Mouse (Mus musculus) forebrain, embryonic 16.5 days (tissue): Measurements from ENCODE around the gene Edil3. TPM values are rescaled to one million over a fixed set of nuclear protein-coding genes. Genes with fewer than 3 reads are reported as not detected.
"Not testable (repeated sequence)": the region's sequence is repeated elsewhere in the genome, so short reads cannot be mapped to it uniquely, and the experiment has no call there.

ENCODE experiments used
- ATAC-seq: fragments of 200-750 bp; cut with Nextera tagmentation; 2 replicates; pipeline ENCODE4 v1.8.0; 2017; ENCODE audit warnings: mild to moderate bottlenecking, moderate library complexity
- H3K27ac ChIP-seq: fragments of 300-500 bp; sonication (generic); 2 replicates; pipeline ENCODE4 v1.5.1; 2014; ENCODE audit warnings: low read length, control low read depth
- H3K27me3 ChIP-seq: fragments of 300-500 bp; sonication (generic); replicated peaks from 2 replicates; pipeline ENCODE4 v1.6.1; 2014; ENCODE audit warnings: low read length; ENCODE audit not compliant: control insufficient read depth, insufficient read depth
- H3K36me3 ChIP-seq: fragments of 300-500 bp; sonication (generic); 2 replicates; pipeline ENCODE4 v1.6.1; 2014; ENCODE audit not compliant: control insufficient read depth, insufficient read depth
- H3K4me1 ChIP-seq: fragments of 300-500 bp; sonication (generic); replicated peaks from 2 replicates; pipeline ENCODE4 v1.6.1; 2014; ENCODE audit warnings: low read length; ENCODE audit not compliant: control insufficient read depth, insufficient read depth
- H3K4me2 ChIP-seq: fragments of 300-500 bp; sonication (generic); 2 replicates; pipeline ENCODE4 v1.6.1; 2014; ENCODE audit warnings: mild to moderate bottlenecking, low read length, control low read depth
- H3K4me3 ChIP-seq: fragments of 300-500 bp; sonication (generic); replicated peaks from 2 replicates; pipeline ENCODE4 v1.5.1; 2014; ENCODE audit warnings: mild to moderate bottlenecking, low read length, control low read depth
- H3K9ac ChIP-seq: fragments of 300-500 bp; sonication (generic); replicated peaks from 2 replicates; pipeline ENCODE4 v1.6.1; 2014; ENCODE audit warnings: low read depth, low read length, control low read depth
- H3K9me3 ChIP-seq: fragments of 300-500 bp; sonication (generic); 2 replicates; pipeline ENCODE4 v1.6.1; 2016; ENCODE audit warnings: low read length; ENCODE audit not compliant: control insufficient read depth
- WGBS: fragments of 180-500 bp; shearing (Covaris S2); extraction: QIAGEN DNeasy Blood & Tissue Kit; methylation state at CpG from one replicate; pipeline ENCODE4 v1.1.7; 2014; 5-methylcytosine and 5-hydroxymethylcytosine counted together
- polyA plus RNA-seq: library from polyadenylated mRNA; unstranded; fragments of >200 nt; fragmentation: Nextera tagmentation; extraction: Ambion mirVana; gene quantifications from 2 replicates; pipeline ENCODE4 v1.2.1, GENCODE M21; 2015

Gene Edil3
- polyA plus RNA-seq, 1 experiment from 2014 or later: 59.3 TPM

DNA sequence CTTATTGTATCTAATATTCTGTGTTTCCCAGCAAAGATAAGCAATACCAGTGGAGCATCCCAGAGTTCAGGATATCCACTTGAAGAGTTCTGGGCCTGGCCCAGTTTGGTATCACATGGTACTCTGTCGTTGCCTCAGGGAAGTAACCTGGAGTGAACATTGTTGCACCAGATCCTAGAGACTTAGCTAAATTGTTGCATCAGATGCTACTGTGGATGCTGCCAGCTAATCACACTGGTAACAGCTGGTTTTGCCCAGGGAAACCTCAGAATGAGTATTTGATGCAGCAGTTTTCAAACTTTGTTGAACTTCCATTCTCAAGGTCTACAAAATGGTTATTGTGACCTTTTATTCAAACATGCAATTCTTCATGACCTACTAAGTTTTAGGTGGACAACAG is 220.2 kb downstream of the Edil3 start:
- H3K27me3 ChIP-seq: no peaks in the 10 kb centered on the region
- 91% methylated on average over 1 of the region's 1 CpGs for WGBS
- H3K36me3 ChIP-seq: no peaks in the 10 kb centered on the region

DNA sequence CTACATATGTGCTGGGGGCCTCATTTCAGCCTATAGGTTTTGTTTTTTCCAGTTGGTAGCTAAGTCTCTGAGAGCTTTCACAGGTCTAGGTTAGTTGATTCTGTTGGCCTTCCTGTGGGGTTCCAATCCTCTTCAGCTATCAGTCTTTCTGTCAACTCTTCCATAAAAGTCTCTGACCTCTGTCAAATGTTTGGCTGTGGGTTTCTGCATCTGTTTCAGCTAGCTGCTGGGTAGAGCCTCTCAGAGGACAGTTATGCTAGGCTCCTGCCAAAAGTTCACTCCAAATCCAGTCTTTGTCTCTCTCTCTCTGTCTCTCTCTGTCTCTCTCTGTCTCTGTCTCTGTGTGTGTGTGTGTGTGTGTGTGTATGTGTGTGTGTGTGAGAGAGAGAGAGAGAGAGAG is 248.9 kb downstream of the Edil3 start:
- H3K36me3 ChIP-seq, H3K4me3 ChIP-seq, H3K9me3 ChIP-seq, ATAC-seq, H3K4me1 ChIP-seq, H3K27ac ChIP-seq, H3K4me2 ChIP-seq, H3K27me3 ChIP-seq, H3K9ac ChIP-seq: not testable (repeated sequence)

More for the DNA sequence above, 220.2 kb downstream of the Edil3 start:
- H3K9ac ChIP-seq: no peak overlapping the region
- no peak overlapping the region for H3K27ac ChIP-seq
- no peaks in the 10 kb centered on the region for H3K4me1 ChIP-seq
- no peak overlapping the region for H3K4me3 ChIP-seq
- no peak overlapping the region for H3K4me2 ChIP-seq
- ATAC-seq: no peak
- H3K9me3 ChIP-seq: no peaks in the 10 kb centered on the region

DNA sequence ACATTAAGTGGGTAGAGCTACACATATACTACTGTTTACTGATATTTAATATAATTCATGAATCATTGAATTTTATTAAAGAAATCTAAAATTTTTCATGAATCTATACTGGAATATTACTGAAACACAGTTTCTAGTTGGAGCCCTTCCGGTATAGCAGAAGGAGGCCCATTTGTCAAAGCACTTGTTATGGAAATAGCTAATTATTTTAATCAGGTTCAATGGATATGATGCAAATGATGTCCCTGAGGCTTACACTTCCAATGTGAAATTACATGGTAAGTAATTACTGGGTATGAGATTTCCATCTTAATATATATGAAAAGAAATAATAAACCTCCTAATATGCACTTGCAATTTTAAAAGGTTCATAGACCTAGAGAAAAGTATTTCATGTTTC is 254.9 kb downstream of the Edil3 start:
- Histone ChIP-seq H3K9ac (no peak overlapping the region), H3K4me2 (no peak overlapping the region), H3K4me1 (no peaks in the 10 kb centered on the region), H3K27ac (no peak overlapping the region), H3K9me3 (no peaks in the 10 kb centered on the region), H3K27me3 (no peaks in the 10 kb centered on the region), H3K36me3 (no peaks in the 10 kb centered on the region), H3K4me3 (no peak overlapping the region)
- 29% methylated on average over 1 of the region's 1 CpGs for WGBS
- ATAC-seq: peak; percentile 76; the same call in 1 of the 2 replicates

DNA sequence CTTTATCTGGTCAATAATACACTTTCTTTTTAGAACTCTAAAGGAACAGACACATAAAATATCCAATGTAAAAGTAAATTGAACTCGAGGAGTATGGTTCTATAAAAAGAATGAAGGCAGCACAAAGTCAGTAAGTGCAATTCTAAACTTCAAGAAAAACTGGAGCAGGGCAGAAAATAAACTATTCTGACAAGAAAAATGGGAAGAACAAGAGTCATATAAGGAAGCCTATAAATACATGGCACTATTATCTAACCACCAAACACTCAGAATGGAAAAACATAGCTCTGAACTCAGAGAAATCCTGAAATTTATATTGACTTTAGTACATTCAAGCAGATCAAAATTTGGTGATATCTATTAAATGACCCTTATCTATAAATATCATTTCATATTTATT is 284.6 kb downstream of the Edil3 start:
- H3K4me2 ChIP-seq: no peak overlapping the region
- 80% methylated on average over 1 of the region's 1 CpGs for WGBS
- no peak overlapping the region for H3K27ac ChIP-seq
- no peak for ATAC-seq
- no peak overlapping the region for H3K9ac ChIP-seq
- no peaks in the 10 kb centered on the region for H3K4me1 ChIP-seq
- no peaks in the 10 kb centered on the region for H3K36me3 ChIP-seq
- H3K9me3 ChIP-seq: no peaks in the 10 kb centered on the region
- no peaks in the 10 kb centered on the region for H3K27me3 ChIP-seq
- no peak overlapping the region for H3K4me3 ChIP-seq

DNA sequence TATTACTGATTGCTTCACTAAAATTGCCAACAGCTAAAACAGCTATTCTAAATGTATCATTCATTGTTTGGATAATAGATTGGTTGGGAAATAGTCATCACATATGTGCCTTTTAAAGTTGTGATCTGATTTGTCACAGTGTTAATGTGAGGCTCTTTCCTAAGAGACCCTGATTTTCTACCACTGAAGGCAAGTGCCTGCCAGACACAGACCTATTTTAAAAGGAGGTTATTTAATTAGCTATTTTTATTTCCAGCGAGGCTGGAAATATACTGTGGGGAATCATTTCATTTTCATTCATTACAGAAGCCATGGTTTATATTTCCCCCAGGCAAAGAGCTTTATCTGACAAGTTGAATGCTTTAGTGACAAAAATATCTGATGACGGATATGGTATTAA is 296.3 kb downstream of the Edil3 start:
- Histone ChIP-seq H3K36me3 (no peaks in the 10 kb centered on the region), H3K4me1 (no peaks in the 10 kb centered on the region), H3K9ac (no peak overlapping the region), H3K9me3 (no peaks in the 10 kb centered on the region), H3K27ac (no peak overlapping the region), H3K4me2 (no peak overlapping the region), H3K4me3 (no peak overlapping the region), H3K27me3 (no peaks in the 10 kb centered on the region)
- WGBS: 49% methylated on average over 2 of the region's 2 CpGs
- ATAC-seq: peak; percentile 40; the same call in 1 of the 2 replicates

DNA sequence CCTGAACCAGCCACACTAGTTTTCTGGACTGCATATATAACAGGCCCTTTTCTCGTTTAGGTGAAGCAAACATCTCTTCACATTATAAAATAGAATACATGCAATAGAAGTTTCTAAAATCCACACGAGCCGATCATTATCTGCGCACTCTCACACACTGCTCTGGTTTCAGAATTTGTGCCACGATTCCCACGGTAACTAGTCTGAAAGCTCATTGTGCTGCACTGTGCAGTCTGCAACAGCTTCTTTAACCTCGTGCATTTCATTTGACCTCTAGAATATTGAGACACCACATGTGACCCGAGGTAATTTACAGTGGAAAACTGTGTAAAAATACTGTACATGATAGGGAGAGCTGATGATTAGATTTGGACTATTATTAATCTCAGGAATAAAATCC is 298.5 kb downstream of the Edil3 start:
- Histone ChIP-seq H3K27me3 (no peaks in the 10 kb centered on the region), H3K9ac (no peak overlapping the region), H3K4me1 (no peaks in the 10 kb centered on the region), H3K9me3 (no peaks in the 10 kb centered on the region), H3K36me3 (no peaks in the 10 kb centered on the region), H3K4me3 (no peak overlapping the region), H3K4me2 (no peak overlapping the region), H3K27ac (no peak overlapping the region)
- peak; percentile 47; the same call in 1 of the 2 replicates for ATAC-seq
- 50% methylated on average over 8 of the region's 8 CpGs for WGBS

DNA sequence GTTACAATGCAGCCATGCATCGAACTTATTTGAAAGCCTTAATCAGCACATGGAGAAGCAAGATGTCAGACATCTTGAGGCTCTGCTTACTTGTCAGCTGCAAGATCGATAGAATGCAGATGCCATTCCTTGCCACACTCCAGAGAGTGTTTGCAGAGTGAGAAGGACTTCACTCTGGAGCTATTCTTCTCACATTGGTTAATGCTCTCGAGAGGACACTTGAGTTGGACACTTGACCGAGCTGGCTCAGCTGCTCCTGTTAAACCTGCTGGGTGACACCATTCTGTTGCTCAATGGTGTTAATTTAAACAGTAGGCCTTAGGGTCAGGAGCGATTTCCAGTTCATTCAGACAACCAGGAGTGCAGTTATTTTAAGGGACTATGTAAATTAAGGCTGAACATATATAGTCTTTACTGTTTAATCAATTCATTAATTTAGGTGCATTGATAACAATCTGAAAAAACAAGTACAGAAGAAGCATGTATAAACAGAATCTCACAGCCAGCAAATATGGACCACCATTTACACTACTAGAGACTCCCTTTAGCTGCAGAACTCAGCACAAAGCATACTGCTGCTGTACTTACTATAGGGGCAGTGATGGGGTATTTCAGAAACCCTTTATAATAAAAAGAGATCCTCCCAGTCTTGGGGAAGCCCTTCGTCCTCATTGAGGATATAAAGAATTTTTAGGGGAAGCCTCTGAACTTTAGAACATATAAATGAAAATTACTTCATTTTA is 301.4 kb downstream of the Edil3 start:
- 49% methylated on average over 6 of the region's 6 CpGs for WGBS
- Histone ChIP-seq H3K27me3 (no peaks in the 10 kb centered on the region), H3K4me3 (no peak overlapping the region), H3K4me2 (no peak overlapping the region), H3K36me3 (no peaks in the 10 kb centered on the region), H3K9ac (no peak overlapping the region), H3K27ac (no peak overlapping the region), H3K9me3 (no peaks in the 10 kb centered on the region), H3K4me1 (no peaks in the 10 kb centered on the region)
- no peak for ATAC-seq

DNA sequence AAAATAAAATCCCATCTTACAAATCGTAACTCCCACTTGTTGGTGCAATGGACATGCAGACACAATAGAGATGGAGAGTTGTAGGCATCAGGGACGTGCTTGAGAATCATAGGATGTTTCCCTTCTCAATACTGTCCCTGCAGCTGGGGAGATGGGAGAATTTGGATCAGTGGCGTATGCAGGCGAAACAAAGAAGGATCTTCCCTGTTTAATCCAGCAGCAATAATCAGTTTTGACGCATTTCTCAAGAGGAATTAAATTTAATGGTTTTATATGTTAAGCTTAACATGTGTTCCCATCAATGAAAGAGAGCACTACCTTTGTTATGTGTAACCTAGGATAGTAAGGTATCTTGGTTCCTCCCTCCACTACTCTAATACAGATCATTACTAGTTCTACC is 302.1 kb downstream of the Edil3 start:
- Histone ChIP-seq H3K27me3 (no peaks in the 10 kb centered on the region), H3K36me3 (no peaks in the 10 kb centered on the region), H3K27ac (no peak overlapping the region), H3K4me2 (no peak overlapping the region), H3K9ac (no peak overlapping the region), H3K4me1 (no peaks in the 10 kb centered on the region), H3K9me3 (no peaks in the 10 kb centered on the region), H3K4me3 (no peak overlapping the region)
- ATAC-seq: no peak
- 84% methylated on average over 5 of the region's 5 CpGs for WGBS

DNA sequence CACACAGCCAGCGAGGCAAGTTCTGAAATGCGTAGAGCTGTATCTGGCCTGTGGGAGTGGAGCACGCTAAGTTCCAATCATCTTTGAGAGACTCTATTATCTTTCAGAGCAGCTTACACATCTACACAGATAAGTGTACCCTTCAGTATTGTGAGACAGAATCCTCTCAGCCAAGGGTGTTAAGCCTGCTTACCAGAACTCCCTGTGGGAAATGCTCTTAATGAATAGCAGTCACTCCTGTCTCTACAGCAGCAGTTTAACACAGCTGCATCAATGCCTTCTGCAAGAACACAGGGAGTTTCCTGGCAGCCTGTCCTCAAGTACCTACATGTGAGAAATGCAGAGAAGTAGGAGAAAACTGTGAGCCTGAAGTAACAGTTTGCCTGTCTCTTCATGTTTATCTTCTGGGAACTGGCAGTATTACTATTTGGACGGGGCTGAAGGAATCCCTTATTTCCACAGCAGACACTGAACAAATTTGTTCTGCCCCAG is 324.8 kb downstream of the Edil3 start:
- WGBS: 25% methylated on average over 4 of the region's 4 CpGs

More for the DNA sequence above, 324.8 kb downstream of the Edil3 start:
- ATAC-seq: no peak; the same call in 1 of the 2 replicates
- H3K4me2 ChIP-seq: no peak overlapping the region
- no peaks in the 10 kb centered on the region for H3K36me3 ChIP-seq
- H3K9ac ChIP-seq: no peak overlapping the region
- H3K27me3 ChIP-seq: no peaks in the 10 kb centered on the region
- no peak overlapping the region for H3K4me3 ChIP-seq
- no peak overlapping the region for H3K27ac ChIP-seq
- H3K9me3 ChIP-seq: no peaks in the 10 kb centered on the region
- peaks cover 4% of the 10 kb centered on the region; the same call in 1 of the 2 replicates for H3K4me1 ChIP-seq
